Mouse (Mus musculus) T-helper 17 cell (primary cell): ENCODE results near the gene Ppan.

Experiments used
- in situ Hi-C, 2 experiments: fragments of 300-600 bp; cut with MboI, MseI; formaldehyde crosslinking; loops; 1 replicate in 1 of 2; 2 replicates in 1 of 2; pipeline ENCODE4 v1.15.1; 2025; ENCODE audit warnings: high pct_unique_total_duplicates in 2 of 2

Gene Ppan

GRCm38 (mm10) chr9:20916160-20916559, 28.2 kb downstream of the Ppan start:
- in situ Hi-C loops = loop anchor here (25.0 kb wide), 2 partner anchors 821 to 1446 kb away; no protein-coding TSS in a partner anchor

DNA sequence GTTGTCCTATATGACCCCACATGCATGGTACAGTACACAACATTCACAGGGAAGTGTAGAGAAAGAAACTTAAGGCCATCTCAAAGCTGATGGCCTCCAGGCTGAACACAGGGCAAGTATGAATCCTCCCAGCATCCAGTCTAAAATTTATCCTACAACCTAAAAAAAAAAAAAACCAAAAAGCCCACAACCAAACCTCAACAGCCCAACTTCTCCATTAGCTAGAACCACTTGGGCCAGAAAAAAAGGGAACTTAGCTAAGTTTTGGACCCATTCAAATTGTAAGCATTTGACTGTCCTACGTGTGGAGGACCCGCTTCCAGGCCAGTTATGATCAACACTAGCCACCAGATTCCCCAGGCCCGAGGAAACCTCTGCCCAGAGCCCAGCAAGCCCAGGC, 35.3 kb downstream of the Ppan start:
- in situ Hi-C loops = loop anchor here (5.0 to 25.0 kb wide), 4 partner anchors 452 to 1439 kb away; no protein-coding TSS in a partner anchor
